Mouse (Mus musculus): ENCODE measurements around the gene Tenm2.

DNA sequence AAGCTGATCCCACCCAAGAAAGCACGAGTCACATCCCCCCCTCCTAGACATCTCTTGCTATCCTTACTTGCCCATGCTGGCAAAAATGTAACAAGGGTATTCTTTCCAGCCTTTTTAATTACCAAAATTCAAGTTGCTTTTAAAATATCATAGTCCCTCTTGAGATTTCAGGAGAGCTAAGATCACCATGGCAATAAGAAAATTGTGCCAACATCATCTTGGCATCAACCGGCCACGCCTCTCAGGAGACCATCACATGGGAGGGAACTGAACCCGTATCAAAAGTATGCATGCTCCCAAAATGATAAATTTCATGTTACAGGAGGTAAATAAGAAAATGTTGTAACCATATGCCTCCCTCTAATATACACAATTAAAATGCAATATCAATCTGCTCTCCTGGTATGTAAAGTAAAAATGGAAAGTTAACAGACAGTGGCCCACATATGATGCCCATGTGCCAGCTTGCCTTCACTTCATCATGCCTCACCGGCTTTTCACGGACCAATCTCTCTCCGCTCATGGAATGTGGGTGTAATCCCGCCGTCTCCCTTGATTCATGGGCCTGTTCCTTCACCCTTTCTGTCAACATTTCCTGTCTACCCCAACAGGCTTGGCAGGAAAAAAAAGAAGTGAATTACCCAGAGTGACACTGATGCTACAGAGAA is 582.0 kb downstream of the Tenm2 start:
- TF ChIP-seq CTCF (IDR thresholded peaks at IDR 0.05; ENCODE audit: control insufficient read depth, insufficient read depth, low read length) (no peak), POLR2A (IDR thresholded peaks at IDR 0.05; ENCODE audit: borderline replicate concordance, control insufficient read depth, low read depth, low read length) (no peak)

Measured in bone marrow, adult 2 months (tissue).